Mouse (Mus musculus) neural tube, embryonic 15.5 days (tissue): Measurements from ENCODE around the gene Cym. TPM values are rescaled to one million over a fixed set of nuclear protein-coding genes. Genes with fewer than 3 reads are reported as not detected.

Experiments used
- ATAC-seq: fragments of 200-750 bp; cut with Nextera tagmentation; 2 replicates; pipeline ENCODE4 v1.8.0; 2017; ENCODE audit warnings: mild to moderate bottlenecking, moderate TSS enrichment, moderate library complexity; ENCODE audit not compliant: low FRiP score
- H3K27ac ChIP-seq: fragments of 300-500 bp; sonication (generic); replicated peaks from 2 replicates; pipeline ENCODE4 v1.5.1; 2015; ENCODE audit warnings: mild to moderate bottlenecking, inconsistent platforms
- H3K27me3 ChIP-seq: fragments of 300-500 bp; sonication (generic); replicated peaks from 2 replicates; pipeline ENCODE4 v1.6.1; 2015; ENCODE audit warnings: inconsistent platforms
- H3K36me3 ChIP-seq: fragments of 300-500 bp; sonication (generic); 2 replicates; pipeline ENCODE4 v1.6.1; 2015; ENCODE audit warnings: inconsistent platforms
- H3K4me1 ChIP-seq: fragments of 300-500 bp; sonication (generic); 2 replicates; pipeline ENCODE4 v1.6.1; 2015; ENCODE audit warnings: inconsistent platforms
- H3K4me2 ChIP-seq: fragments of 300-500 bp; sonication (generic); 2 replicates; pipeline ENCODE4 v1.6.1; 2015; ENCODE audit warnings: inconsistent platforms, mild to moderate bottlenecking, moderate library complexity
- H3K4me3 ChIP-seq: fragments of 300-500 bp; sonication (generic); replicated peaks from 2 replicates; pipeline ENCODE4 v1.5.1; 2015; ENCODE audit warnings: mild to moderate bottlenecking, inconsistent platforms
- H3K9ac ChIP-seq: fragments of 300-500 bp; sonication (generic); replicated peaks from 2 replicates; pipeline ENCODE4 v1.6.1; 2015; ENCODE audit warnings: mild to moderate bottlenecking, inconsistent platforms
- H3K9me3 ChIP-seq: fragments of 300-500 bp; sonication (generic); replicated peaks from 2 replicates; pipeline ENCODE4 v1.6.1; 2016; ENCODE audit warnings: inconsistent platforms
- WGBS: fragments of 180-500 bp; shearing (Covaris S2); methylation state at CpG from one replicate; pipeline ENCODE4 v1.1.7; 2015; ENCODE audit warnings: mixed read lengths; 5-methylcytosine and 5-hydroxymethylcytosine counted together
- polyA plus RNA-seq: library from polyadenylated mRNA; unstranded; fragments of >200 nt; fragmentation: Nextera tagmentation; extraction: Ambion mirVana; gene quantifications from 2 replicates; pipeline ENCODE4 v1.2.1, GENCODE M21; 2015

Cym gene
- polyA plus RNA-seq, 1 experiment from 2014 or later: 0.17 TPM

- Histone ChIP-seq H3K9ac (no peak overlapping the region), H3K27me3 (no peaks in the 10 kb centered on the region), H3K27ac (no peak overlapping the region), H3K9me3 (no peaks in the 10 kb centered on the region), H3K36me3 (no peaks in the 10 kb centered on the region), H3K4me2 (no peak overlapping the region), H3K4me1 (no peaks in the 10 kb centered on the region), H3K4me3 (no peak overlapping the region)
- 64% methylated on average over 4 of the region's 4 CpGs for WGBS
- no peak for ATAC-seq
Observed at GRCm38 (mm10) chr3:107187022-107187421, 34.5 kb downstream of the Cym start.

DNA sequence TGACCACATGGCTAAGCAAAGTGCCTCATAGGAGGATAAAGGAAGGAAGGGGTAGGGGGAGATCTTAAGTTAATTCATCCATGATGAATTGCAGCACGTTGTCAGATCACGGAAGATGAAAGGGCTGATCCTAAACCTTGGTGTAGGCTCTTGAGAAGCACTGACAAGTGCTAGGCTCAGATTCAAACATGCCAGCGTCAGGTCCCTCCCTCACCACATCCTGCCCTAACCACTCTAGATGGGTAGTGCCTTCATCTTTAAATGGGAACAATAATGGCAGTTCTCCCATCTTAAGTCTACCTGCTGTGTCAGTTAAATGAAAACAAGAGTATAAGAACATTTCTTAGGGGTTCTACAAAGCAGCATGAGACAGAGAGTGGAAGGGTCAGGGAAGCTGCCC, 35.9 kb downstream of the Cym start:
- Histone ChIP-seq H3K27ac (no peak overlapping the region), H3K4me1 (no peaks in the 10 kb centered on the region), H3K27me3 (no peaks in the 10 kb centered on the region), H3K4me2 (no peak overlapping the region), H3K4me3 (no peak overlapping the region), H3K9me3 (no peaks in the 10 kb centered on the region), H3K9ac (no peak overlapping the region), H3K36me3 (no peaks in the 10 kb centered on the region)
- WGBS: 87% methylated on average over 3 of the region's 3 CpGs
- no peak for ATAC-seq

DNA sequence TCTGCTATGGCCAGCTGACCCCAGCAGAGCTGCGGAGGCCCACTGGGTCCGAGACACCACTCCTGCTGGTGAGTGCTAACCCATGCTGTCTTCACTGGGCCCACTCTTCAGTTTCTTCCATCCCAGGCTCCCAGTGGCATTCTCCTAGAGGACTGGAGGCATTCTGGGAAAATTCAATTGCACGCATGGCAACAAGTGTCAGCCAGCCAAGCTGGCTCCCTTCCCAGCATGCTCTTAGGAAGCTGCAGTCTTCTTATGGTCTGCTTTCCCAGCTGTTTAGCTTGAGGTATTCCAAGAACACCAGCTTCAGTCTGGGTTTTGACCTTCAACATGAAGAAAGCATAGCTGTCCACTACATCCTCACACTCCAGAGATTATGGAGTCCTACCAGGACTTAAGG, 38.4 kb downstream of the Cym start:
- Histone ChIP-seq H3K9me3 (no peaks in the 10 kb centered on the region), H3K27ac (no peak overlapping the region), H3K36me3 (no peaks in the 10 kb centered on the region), H3K4me1 (no peaks in the 10 kb centered on the region), H3K9ac (no peak overlapping the region), H3K4me2 (no peak overlapping the region), H3K4me3 (no peak overlapping the region), H3K27me3 (no peaks in the 10 kb centered on the region)
- WGBS: 81% methylated on average over 3 of the region's 3 CpGs
- ATAC-seq: no peak

DNA sequence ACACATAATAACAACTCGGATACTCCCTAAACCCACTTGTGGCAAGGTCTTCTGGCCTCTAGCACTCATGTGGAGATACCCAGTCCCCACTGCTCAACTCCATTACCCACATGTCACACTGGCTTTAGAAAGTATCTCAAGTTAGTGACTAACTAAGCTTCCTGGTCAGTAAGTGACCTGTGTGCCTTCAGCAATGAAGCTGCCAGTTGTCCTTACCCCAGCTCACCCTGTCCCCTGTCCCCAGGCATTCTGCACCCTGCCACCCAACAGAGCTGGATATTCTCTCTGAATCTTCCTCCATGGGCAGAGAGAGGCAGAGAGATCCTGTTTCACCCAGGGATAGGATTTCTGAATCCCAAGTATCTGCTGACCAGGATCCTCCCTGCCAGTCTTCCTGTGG, 38.8 kb downstream of the Cym start, which contains the start of gene Kcna10:
Kcna10 (plus strand) TSS at position 301 of the 400 bp plus-strand sequence.
- no peak within 1 kb of the TSS for H3K27ac ChIP-seq
- no peak within 1 kb of the TSS for H3K9ac ChIP-seq
- H3K36me3 ChIP-seq: no peaks in the 10 kb centered on the region
- no peak for ATAC-seq
- H3K9me3 ChIP-seq: no peaks in the 10 kb centered on the region
- no peaks in the 10 kb centered on the region for H3K4me1 ChIP-seq
- H3K27me3 ChIP-seq: no peaks in the 10 kb centered on the region
- 79% methylated on average over 1 of the region's 1 CpGs for whole genome bisulfite sequencing
- no peak within 1 kb of the TSS for H3K4me3 ChIP-seq
- H3K4me2 ChIP-seq: no peak within 1 kb of the TSS

GRCm38 (mm10) chr3:107180860-107181259, 40.7 kb downstream of the Cym start:
- no peaks in the 10 kb centered on the region for H3K9me3 ChIP-seq
- H3K4me2 ChIP-seq: no peak overlapping the region
- ATAC-seq: no peak
- no peaks in the 10 kb centered on the region for H3K27me3 ChIP-seq
- no peak overlapping the region for H3K9ac ChIP-seq
- no peak overlapping the region for H3K4me3 ChIP-seq
- H3K36me3 ChIP-seq: no peaks in the 10 kb centered on the region
- 86% methylated on average over 2 of the region's 2 CpGs for WGBS
- H3K27ac ChIP-seq: no peak overlapping the region
- no peaks in the 10 kb centered on the region; the same call in 1 of the 2 replicates for H3K4me1 ChIP-seq

GRCm38 (mm10) chr3:107176501-107176900, 45.0 kb downstream of the Cym start:
- Histone ChIP-seq H3K27ac (no peak overlapping the region), H3K9ac (no peak overlapping the region), H3K4me2 (no peak overlapping the region), H3K9me3 (no peaks in the 10 kb centered on the region), H3K4me1 (no peaks in the 10 kb centered on the region; the same call in 1 of the 2 replicates), H3K36me3 (no peaks in the 10 kb centered on the region), H3K27me3 (no peaks in the 10 kb centered on the region), H3K4me3 (no peak overlapping the region)
- peak; percentile 59; the same call in 1 of the 2 replicates for ATAC-seq
- 14% methylated on average over 9 of the region's 9 CpGs for WGBS

DNA sequence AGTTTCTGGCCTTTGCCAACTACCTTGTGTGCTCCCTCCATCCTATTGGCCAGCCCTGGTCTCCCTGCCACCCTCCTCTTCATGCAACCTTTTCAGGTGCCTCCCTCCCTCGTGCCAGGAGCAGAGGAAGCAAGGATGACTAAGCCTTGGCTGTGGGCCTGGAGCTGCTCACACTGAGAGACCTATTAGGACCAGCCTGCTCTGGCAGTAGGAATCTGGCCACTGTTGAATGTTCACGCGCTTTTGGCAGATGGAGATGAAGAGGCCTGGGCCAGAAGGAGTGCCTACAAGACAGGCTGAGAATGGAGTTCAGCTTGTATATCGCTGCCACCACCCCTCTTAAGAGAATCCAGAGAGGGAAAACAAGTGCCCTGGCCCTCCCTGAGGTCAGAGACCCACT, 46.0 kb downstream of the Cym start:
- Histone ChIP-seq H3K36me3 (no peaks in the 10 kb centered on the region), H3K9ac (no peak overlapping the region), H3K27ac (no peak overlapping the region), H3K4me2 (no peak overlapping the region), H3K9me3 (no peaks in the 10 kb centered on the region), H3K4me3 (no peak overlapping the region), H3K4me1 (no peaks in the 10 kb centered on the region; the same call in 1 of the 2 replicates), H3K27me3 (no peaks in the 10 kb centered on the region)
- 68% methylated on average over 4 of the region's 4 CpGs for WGBS
- ATAC-seq: no peak; the same call in 1 of the 2 replicates

DNA sequence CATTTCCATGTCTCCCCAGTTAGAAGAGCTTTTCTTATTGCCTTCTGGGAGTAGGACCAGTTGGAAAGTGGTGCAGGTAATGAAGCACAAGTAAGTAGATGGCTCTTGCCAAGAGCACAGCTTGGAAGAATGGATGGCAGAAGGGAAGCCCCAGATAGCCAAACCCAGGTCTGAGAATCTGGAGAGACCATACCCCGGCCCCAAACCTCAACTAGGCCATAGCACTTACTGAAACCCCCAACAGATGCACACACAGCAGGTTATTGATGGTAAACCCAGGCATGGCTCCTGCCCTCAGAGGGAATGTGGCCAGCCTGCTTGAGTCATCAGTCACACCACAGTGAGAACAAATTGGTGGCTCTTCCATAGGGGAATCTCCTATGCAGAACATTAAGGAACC, 49.0 kb downstream of the Cym start:
- Histone ChIP-seq H3K27ac (no peak overlapping the region), H3K27me3 (no peaks in the 10 kb centered on the region), H3K4me2 (no peak overlapping the region), H3K9me3 (no peaks in the 10 kb centered on the region), H3K4me1 (no peaks in the 10 kb centered on the region; the same call in 1 of the 2 replicates), H3K4me3 (no peak overlapping the region), H3K36me3 (no peaks in the 10 kb centered on the region), H3K9ac (no peak overlapping the region)
- ATAC-seq: no peak
- WGBS: 75% methylated on average over 1 of the region's 1 CpGs

- Histone ChIP-seq H3K27ac (no peak overlapping the region), H3K9ac (no peak overlapping the region), H3K27me3 (no peaks in the 10 kb centered on the region), H3K36me3 (no peaks in the 10 kb centered on the region), H3K4me1 (no peaks in the 10 kb centered on the region; the same call in 1 of the 2 replicates), H3K9me3 (no peaks in the 10 kb centered on the region), H3K4me3 (no peak overlapping the region), H3K4me2 (no peak overlapping the region)
- 88% methylated on average over 3 of the region's 3 CpGs for WGBS
- ATAC-seq: no peak
Observed at GRCm38 (mm10) chr3:107171964-107172363, 49.6 kb downstream of the Cym start.

GRCm38 (mm10) chr3:107169552-107169951, 52.0 kb downstream of the Cym start:
- Histone ChIP-seq H3K9me3 (no peaks in the 10 kb centered on the region), H3K27me3 (no peaks in the 10 kb centered on the region), H3K4me3 (no peak overlapping the region), H3K9ac (no peak overlapping the region), H3K4me1 (no peaks in the 10 kb centered on the region), H3K36me3 (no peaks in the 10 kb centered on the region), H3K4me2 (no peak overlapping the region), H3K27ac (no peak overlapping the region)
- no peak for ATAC-seq
- 82% methylated on average over 2 of the region's 2 CpGs for WGBS

- Histone ChIP-seq H3K27ac (no peak overlapping the region), H3K36me3 (no peaks in the 10 kb centered on the region), H3K9ac (no peak overlapping the region), H3K4me1 (peaks cover 8% of the 10 kb centered on the region), H3K9me3 (no peaks in the 10 kb centered on the region), H3K4me3 (no peak overlapping the region), H3K27me3 (no peaks in the 10 kb centered on the region), H3K4me2 (no peak overlapping the region)
- ATAC-seq: no peak
- 78% methylated on average over 2 of the region's 2 CpGs for WGBS
Observed at GRCm38 (mm10) chr3:107162741-107163140, 58.8 kb downstream of the Cym start.
